8 mouse cellular contexts compared by ENCODE assay signal in genomic region chr7:70354606-70355356, GRCm38 (mm10). TPM values are rescaled to one million over a fixed set of nuclear protein-coding genes. Genes with fewer than 3 reads are reported as not detected.
A peak's percentile ranks its signal among the peaks of the same experiment; 100 is the strongest.
DNase-seq lines count a peak whose midpoint lies in the region; ATAC-seq lines count a peak whose summit lies in the region.

No protein-coding gene starts in this region.

- peak overlapping the region; percentile 99 for H3K9ac ChIP-seq in lung, embryonic 15.5 days
- H3K9ac ChIP-seq in forebrain, embryonic 16.5 days (replicated peaks; ENCODE audit: low read depth, low read length), result peak overlapping the region; percentile 45
- peak overlapping the region; percentile 29 for H3K9ac ChIP-seq in neural tube, embryonic 15.5 days (replicated peaks)

- H3K27me3 ChIP-seq in lung, embryonic 15.5 days, result no peaks in the 10 kb centered on the region
- H3K27me3 ChIP-seq in forebrain, embryonic 16.5 days (replicated peaks; ENCODE audit: control insufficient read depth, insufficient read depth, low read length), result peaks cover 37% of the 10 kb centered on the region
- H3K27me3 ChIP-seq in limb, embryonic 10.5 days (ENCODE audit: low read depth, poor library complexity, severe bottlenecking), result no peaks in the 10 kb centered on the region
- H3K27me3 ChIP-seq in neural tube, embryonic 15.5 days (replicated peaks), result no peaks in the 10 kb centered on the region

- peaks cover 27% of the 10 kb centered on the region for H3K4me1 ChIP-seq in lung, embryonic 15.5 days
- H3K4me1 ChIP-seq in forebrain, embryonic 16.5 days (replicated peaks; ENCODE audit: control insufficient read depth, insufficient read depth, low read length), result peaks cover 16% of the 10 kb centered on the region
- peaks cover 72% of the 10 kb centered on the region for H3K4me1 ChIP-seq in limb, embryonic 10.5 days
- H3K4me1 ChIP-seq in neural tube, embryonic 15.5 days, result peaks cover 38% of the 10 kb centered on the region

- WGBS in lung, embryonic 15.5 days, result 6% methylated on average over 14 of the region's 14 CpGs
- 10% methylated on average over 14 of the region's 14 CpGs for WGBS in forebrain, embryonic 16.5 days
- 2% methylated on average over 14 of the region's 14 CpGs for WGBS in limb, embryonic 10.5 days
- WGBS in neural tube, embryonic 15.5 days, result 17% methylated on average over 14 of the region's 14 CpGs

- peak overlapping the region; percentile 80 for H3K4me3 ChIP-seq in lung, embryonic 15.5 days
- H3K4me3 ChIP-seq in forebrain, embryonic 16.5 days (replicated peaks; ENCODE audit: low read length), result peak overlapping the region; percentile 36
- peak overlapping the region; percentile 92 for H3K4me3 ChIP-seq in limb, embryonic 10.5 days
- peak overlapping the region; percentile 63 for H3K4me3 ChIP-seq in neural tube, embryonic 15.5 days (replicated peaks)

- no peaks in the 10 kb centered on the region for H3K9me3 ChIP-seq in lung, embryonic 15.5 days
- H3K9me3 ChIP-seq in forebrain, embryonic 16.5 days (ENCODE audit: control insufficient read depth, low read length), result no peaks in the 10 kb centered on the region
- H3K9me3 ChIP-seq in limb, embryonic 10.5 days (replicated peaks), result no peaks in the 10 kb centered on the region
- no peaks in the 10 kb centered on the region for H3K9me3 ChIP-seq in neural tube, embryonic 15.5 days (replicated peaks)

- H3K36me3 ChIP-seq in lung, embryonic 15.5 days, result peaks cover 14% of the 10 kb centered on the region; the same call in 1 of the 2 replicates
- no peaks in the 10 kb centered on the region for H3K36me3 ChIP-seq in forebrain, embryonic 16.5 days (ENCODE audit: control insufficient read depth, insufficient read depth)
- H3K36me3 ChIP-seq in limb, embryonic 10.5 days, result peaks cover 41% of the 10 kb centered on the region
- no peaks in the 10 kb centered on the region for H3K36me3 ChIP-seq in neural tube, embryonic 15.5 days

- intact Hi-C loops in gastrocnemius, postnatal 14 days (cut with DNase I; ENCODE audit: low total_unique reads), result no loop called here

- DNase-seq in lung, postnatal 25 days (ENCODE audit: low spot score), result no peak
- peak; percentile 47 for DNase-seq in limb, embryonic 10.5 days (ENCODE audit: low spot score)
- DNase-seq in gastrocnemius, postnatal 14 days, result no peak
- DNase-seq in layer of hippocampus, postnatal 14 days (ENCODE audit: low spot score in 2 of 2), result no peak
- DNase-seq in right cerebral cortex, adult 18-20 months, result no peak

- peak; percentile 28; the same call in 1 of the 2 replicates for ATAC-seq in lung, embryonic 15.5 days (ENCODE audit: borderline replicate concordance, extremely low read depth, low FRiP score, low TSS enrichment)
- ATAC-seq in forebrain, embryonic 16.5 days, result no peak
- ATAC-seq in neural tube, embryonic 15.5 days (ENCODE audit: low FRiP score), result 0 out of 2 replicates have a peak, but pooled peaks have one; percentile 1

- peak overlapping the region; percentile 100 for H3K27ac ChIP-seq in lung, embryonic 15.5 days
- no peak overlapping the region; the same call in 1 of the 2 replicates for H3K27ac ChIP-seq in forebrain, embryonic 16.5 days (ENCODE audit: low read length)
- peak overlapping the region; percentile 100 for H3K27ac ChIP-seq in limb, embryonic 10.5 days
- peak overlapping the region; percentile 35 for H3K27ac ChIP-seq in neural tube, embryonic 15.5 days (replicated peaks)

- H3K4me2 ChIP-seq in lung, embryonic 15.5 days, result peak overlapping the region; percentile 70
- peak overlapping the region; percentile 90 for H3K4me2 ChIP-seq in forebrain, embryonic 16.5 days (ENCODE audit: low read length)
- peak overlapping the region; percentile 96 for H3K4me2 ChIP-seq in neural tube, embryonic 15.5 days

RNA-seq across cellular contexts. Expression of gene Nr2f2, which starts 11.8 kb away (rescaled TPM):
- 107 and 108 TPM in 2 replicates for polyA plus RNA-seq in lung, embryonic 15.5 days (2015; fragmentation: Nextera tagmentation; extraction: Ambion mirVana)
- 88.4 and 90.6 TPM in 2 replicates for polyA plus RNA-seq in forebrain, embryonic 16.5 days (2015; fragmentation: Nextera tagmentation; extraction: Ambion mirVana)
- polyA plus RNA-seq in limb, embryonic 10.5 days (2016; fragmentation: Nextera tagmentation; extraction: Ambion mirVana), result 48.0 and 56.8 TPM in 2 replicates
- polyA plus RNA-seq in neural tube, embryonic 15.5 days (2015; fragmentation: Nextera tagmentation; extraction: Ambion mirVana), result 60.3 and 62.5 TPM in 2 replicates
- 10 to 100 TPM; 22.2 to 30.2 TPM for total RNA-seq in gastrocnemius, postnatal 14 days (2021)
- 10 to 100 TPM; 46.4 to 51.8 TPM for total RNA-seq in layer of hippocampus, postnatal 14 days (2021)

Comparison
In these comparisons a context has a peak if more than half of its experiments do, and no peak if none do; other contexts are left out.
1. H3K4me3 ChIP-seq: peak in every context shown above with its lines; median percentile 92 in limb, embryonic 10.5 days; 80 in lung, embryonic 15.5 days; 63 in neural tube, embryonic 15.5 days; 36 in forebrain, embryonic 16.5 days.
2. H3K9ac ChIP-seq: peak in every context shown above with its lines; median percentile 99 in lung, embryonic 15.5 days; 45 in forebrain, embryonic 16.5 days; 29 in neural tube, embryonic 15.5 days.